Mouse (Mus musculus) embryo, embryonic 11 days (tissue): Measurements from ENCODE around the gene Yipf4.
A peak's percentile ranks its signal among the peaks of the same experiment; 100 is the strongest.

Source experiments
- DNase-seq: peaks from one replicate; pipeline ENCODE4 v3.0.0-alpha.2; 2015

The Yipf4 gene

DNA sequence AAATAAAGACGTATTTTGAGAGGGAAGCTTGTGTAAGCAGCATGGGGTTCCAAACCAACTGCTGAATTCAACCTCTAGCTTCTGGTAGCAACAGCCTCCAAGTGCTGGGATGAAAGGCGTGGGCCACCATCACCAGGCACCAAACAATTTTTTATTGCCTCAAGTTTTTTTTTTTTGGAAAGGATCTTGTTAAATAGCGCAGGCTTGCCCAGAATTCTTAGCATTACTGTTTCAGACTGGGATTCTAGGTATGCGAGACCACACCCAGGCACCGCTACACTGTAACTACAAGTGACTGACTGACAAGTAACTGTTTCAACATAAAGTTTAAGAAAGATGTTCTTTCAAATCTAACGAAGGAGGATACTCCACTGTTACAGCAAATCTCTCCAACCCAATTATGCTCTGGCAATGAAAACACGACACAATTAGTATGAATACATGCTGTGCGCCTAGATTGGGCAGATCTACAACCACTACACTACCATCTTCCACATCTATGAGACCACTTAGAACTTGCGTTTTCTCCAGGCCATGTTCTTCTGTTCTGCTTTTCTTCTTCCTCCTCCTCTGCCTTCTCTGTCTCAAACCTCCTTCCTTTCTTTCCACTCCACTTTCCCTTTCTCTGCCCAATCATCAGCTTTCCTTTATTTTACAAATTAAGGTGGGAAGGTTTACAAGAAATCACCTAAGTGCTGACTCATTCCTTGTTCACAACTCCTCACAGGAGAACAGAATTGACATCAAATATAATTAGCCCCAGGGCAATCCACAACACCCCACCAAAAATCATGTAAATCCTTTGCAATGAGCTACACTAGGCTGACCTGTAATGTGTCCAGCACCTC is 37.7 kb downstream of the Yipf4 start:
- DNase-seq, result peak; percentile 2

GRCm38 (mm10) chr17:74527729-74528607 is 38.7 kb downstream of the Yipf4 start, which contains the start of gene Birc6:
Gene Birc6 (plus strand): TSS chr17:74528295.
- DNase-seq, result peak; percentile 99

- peak; percentile 44 for DNase-seq
Observed at GRCm38 (mm10) chr17:74528648-74529532, 39.6 kb downstream of the Yipf4 start.

DNA sequence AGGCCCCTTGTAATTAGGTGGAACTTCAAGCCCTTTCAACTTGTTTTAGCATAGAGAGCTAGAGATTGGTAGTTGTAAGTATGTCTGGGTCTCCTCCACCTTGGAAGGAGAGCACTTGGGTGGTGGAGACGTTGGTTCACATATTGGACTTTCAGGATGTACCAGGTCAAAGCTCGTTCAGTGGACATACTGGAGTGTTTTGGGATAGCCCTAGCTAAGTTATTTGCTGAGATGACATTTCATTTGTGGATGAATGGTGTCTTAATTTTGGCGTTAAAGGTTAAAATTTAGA is 40.2 kb downstream of the Yipf4 start:
- no peak for DNase-seq

GRCm38 (mm10) chr17:74534971-74535370 is 45.7 kb downstream of the Yipf4 start:
- no peak for DNase-seq

DNA sequence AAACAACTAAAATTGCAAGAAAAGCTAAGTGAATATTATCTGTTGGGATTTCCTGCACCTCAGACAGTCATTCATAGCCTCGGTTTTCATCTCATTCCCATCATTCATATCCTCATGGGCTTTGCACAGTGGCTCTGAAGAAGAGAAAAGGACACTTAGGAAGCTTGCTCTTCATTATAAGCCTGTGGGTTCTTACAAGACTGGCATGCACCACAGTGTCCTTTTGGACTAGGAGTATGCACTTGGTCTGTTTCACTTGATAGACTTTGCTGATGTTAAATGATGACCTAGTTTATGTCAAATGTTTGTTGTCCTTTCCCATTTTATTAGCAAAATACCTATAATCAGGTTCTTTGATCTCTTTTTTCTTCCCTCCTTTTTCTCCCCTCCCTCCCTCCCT is 48.2 kb downstream of the Yipf4 start:
- DNase-seq, result no peak

GRCm38 (mm10) chr17:74543615-74544014 is 54.3 kb downstream of the Yipf4 start:
- no peak for DNase-seq
